Mouse (Mus musculus) C2C12 (cell line): ENCODE measurements at regions not wholly inside any gene's neighbourhood (a gene's known extent, or its start where the extent isn't known, plus 50 kb on each side); places are given as distances from the start of the nearest gene placed in this dataset.

Experiments
- H3K27me3 ChIP-seq: one replicate; pipeline ENCODE4 v1.6.1; 2011; ENCODE audit not compliant: control insufficient read depth, insufficient read depth, insufficient read length
- H3K36me3 ChIP-seq: one replicate; pipeline ENCODE4 v1.6.1; 2011; ENCODE audit not compliant: control insufficient read depth, insufficient read depth
- H3K4me3 ChIP-seq: one replicate; pipeline ENCODE4 v1.5.1; 2011; ENCODE audit warnings: mild to moderate bottlenecking, control low read depth; ENCODE audit not compliant: poor library complexity, insufficient read depth, severe bottlenecking
- H3K79me2 ChIP-seq: one replicate; pipeline ENCODE4 v1.6.1; 2011; ENCODE audit not compliant: control insufficient read depth, insufficient read depth
- H3K79me3 ChIP-seq: one replicate; pipeline ENCODE4 v1.6.1; 2011; ENCODE audit warnings: low read depth, control low read depth
- H3ac ChIP-seq: one replicate; pipeline ENCODE3; 2011; ENCODE audit warnings: low read depth; ENCODE audit not compliant: control insufficient read depth, insufficient read length
- CEBPB ChIP-seq: IDR thresholded peaks from one replicate; pipeline ENCODE4 v1.6.1; 2011; ENCODE audit warnings: low read depth, mild to moderate bottlenecking, control low read depth, moderate library complexity
- CTCF ChIP-seq: IDR thresholded peaks from one replicate; pipeline ENCODE4 v1.5.1; 2011; ENCODE audit not compliant: control insufficient read depth, insufficient read depth, insufficient read length
- FOSL1 ChIP-seq: IDR thresholded peaks from one replicate; pipeline ENCODE4 v1.8.0; 2011; ENCODE audit warnings: mild to moderate bottlenecking, low read length; ENCODE audit not compliant: poor library complexity, insufficient read depth, severe bottlenecking
- MAX ChIP-seq: IDR thresholded peaks from one replicate; pipeline ENCODE4 v1.6.1; 2011; ENCODE audit warnings: mild to moderate bottlenecking, control low read depth
- MYOD1 ChIP-seq: IDR thresholded peaks from one replicate; pipeline ENCODE4 v1.6.1; 2011; ENCODE audit warnings: low read depth; ENCODE audit not compliant: control insufficient read depth, insufficient read length
- MYOG ChIP-seq: IDR thresholded peaks from one replicate; pipeline ENCODE4 v1.6.1; 2011; ENCODE audit not compliant: control insufficient read depth, insufficient read length; ENCODE audit errors: extremely low read depth
- USF1 ChIP-seq: IDR thresholded peaks from one replicate; pipeline ENCODE4 v1.6.1; 2011; ENCODE audit warnings: low read depth, mild to moderate bottlenecking, control low read depth, moderate library complexity

DNA sequence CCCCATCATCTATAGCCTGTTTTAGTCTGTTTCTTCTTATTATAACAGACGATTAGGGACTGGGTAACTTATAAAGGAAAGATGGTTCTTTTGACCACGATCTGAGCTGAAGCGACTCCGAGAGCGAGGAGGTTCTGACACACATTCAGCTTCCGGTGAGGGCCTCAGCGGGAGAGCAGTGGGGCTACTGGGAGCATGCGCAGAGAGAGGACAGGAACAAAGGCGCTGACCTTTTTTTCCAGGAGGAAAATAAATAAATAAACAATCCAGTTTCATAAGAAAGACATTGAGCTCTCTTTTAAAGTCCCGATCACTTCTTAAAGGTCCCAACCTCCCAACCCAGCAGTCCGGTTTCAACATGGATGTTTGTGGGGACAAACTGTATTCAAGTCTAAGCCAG, 230.6 kb downstream of the Dact1 start:
- no peak for TF ChIP-seq USF1
- TF ChIP-seq MYOG, result no peak
- no peak for TF ChIP-seq CTCF
- TF ChIP-seq MYOD1, result no peak
- TF ChIP-seq FOSL1, result no peak
- no peak for TF ChIP-seq MAX
- no peak for TF ChIP-seq CEBPB
- Histone ChIP-seq H3K36me3 (no peaks in the 10 kb centered on the region), H3K79me2 (no peaks in the 10 kb centered on the region), H3K79me3 (no peaks in the 10 kb centered on the region), H3K27me3 (no peaks in the 10 kb centered on the region), H3ac (no peak overlapping the region), H3K4me3 (no peak overlapping the region)

DNA sequence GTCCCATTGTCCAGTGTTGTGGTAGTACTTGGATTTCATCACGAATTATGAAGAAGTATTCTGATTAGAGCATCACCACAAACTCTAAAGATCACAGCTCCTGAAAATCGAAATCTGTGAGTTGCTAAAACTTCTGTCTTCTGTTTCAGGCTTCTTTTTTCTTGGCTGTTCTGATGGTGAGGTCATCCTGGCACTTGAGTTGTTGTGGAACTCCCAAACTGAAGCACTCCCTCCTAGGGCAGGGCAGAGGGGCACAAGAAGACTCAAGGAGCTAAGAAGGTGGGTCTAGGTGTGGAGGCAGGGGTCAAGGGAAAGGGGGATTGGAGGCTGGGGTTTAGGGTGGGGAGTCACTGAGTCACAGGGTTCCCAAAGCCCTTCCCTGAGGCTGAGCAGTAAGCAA, 232.3 kb downstream of the Dact1 start:
- Histone ChIP-seq H3K27me3 (no peaks in the 10 kb centered on the region), H3K36me3 (no peaks in the 10 kb centered on the region), H3K79me3 (no peaks in the 10 kb centered on the region), H3ac (no peak overlapping the region), H3K79me2 (no peaks in the 10 kb centered on the region), H3K4me3 (no peak overlapping the region)
- no peak for TF ChIP-seq MYOD1
- TF ChIP-seq MAX, result no peak

DNA sequence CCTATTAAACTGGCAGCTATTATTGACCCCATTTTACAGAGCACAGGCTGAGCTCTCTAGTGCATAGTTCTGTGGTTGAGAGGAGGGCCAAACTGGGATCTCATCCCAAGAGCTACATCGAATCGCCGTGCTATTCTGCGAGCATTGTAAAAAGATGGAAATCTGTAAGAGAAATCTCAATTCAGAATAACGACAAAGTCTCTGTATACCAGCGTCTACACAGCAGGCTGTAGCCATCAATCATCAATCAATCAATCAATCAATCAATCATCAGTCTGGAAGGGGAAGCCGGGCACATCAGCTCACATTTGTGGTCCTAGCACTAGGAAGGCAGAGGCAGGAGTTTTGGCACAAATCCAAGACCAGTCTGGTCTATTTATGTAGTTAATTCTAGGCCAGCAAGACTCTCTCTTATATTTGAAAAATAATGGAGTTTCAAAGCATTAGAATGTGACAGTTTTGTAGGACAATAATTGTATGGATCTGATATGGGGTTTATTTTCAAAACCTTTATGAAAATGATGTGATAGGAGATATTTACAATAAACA, 234.0 kb downstream of the Dact1 start:
- no peak overlapping the region for H3K4me3 ChIP-seq
- no peaks in the 10 kb centered on the region for H3K36me3 ChIP-seq
- no peaks in the 10 kb centered on the region for H3K79me3 ChIP-seq
- no peak overlapping the region for H3ac ChIP-seq
- TF ChIP-seq USF1 (no peak), MYOD1 (no peak), FOSL1 (no peak), MYOG (no peak), CTCF (no peak), CEBPB (no peak), MAX (no peak)
- H3K79me2 ChIP-seq, result no peaks in the 10 kb centered on the region
- no peaks in the 10 kb centered on the region for H3K27me3 ChIP-seq

DNA sequence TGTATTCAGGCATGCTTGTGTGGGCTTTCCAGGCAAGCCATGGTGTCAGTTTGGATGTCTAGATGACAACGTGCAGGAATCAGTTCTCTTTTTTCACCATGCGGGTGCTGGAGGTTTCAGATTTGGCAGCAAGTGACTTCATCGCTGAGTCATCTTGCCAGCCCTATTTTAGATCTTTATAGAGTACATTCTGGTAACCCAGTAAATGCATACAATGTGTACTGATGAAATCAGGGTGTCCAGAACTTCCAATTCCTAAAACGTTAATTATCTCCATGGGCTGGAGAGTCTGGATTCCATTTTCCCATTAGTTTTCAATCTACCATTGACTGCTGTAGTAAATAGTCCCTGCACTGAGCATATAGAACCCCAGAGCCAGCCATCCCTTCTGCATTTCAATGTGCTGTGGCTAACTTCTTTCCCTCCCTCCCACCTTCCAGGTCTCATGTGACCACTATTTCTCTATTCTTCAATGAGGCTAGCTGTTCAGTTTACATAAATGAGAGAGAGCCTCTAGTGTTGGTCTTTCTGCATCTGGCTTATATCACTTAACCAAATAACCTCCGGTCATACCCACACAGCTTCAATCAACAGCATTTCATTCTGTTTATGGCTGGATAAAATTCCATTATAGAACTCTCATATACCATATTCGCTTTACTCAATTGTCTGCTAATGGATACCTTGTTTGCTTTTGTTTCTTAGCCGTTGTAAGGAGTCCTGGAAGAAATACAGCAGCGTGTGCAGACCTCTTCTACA, 234.9 kb downstream of the Dact1 start:
- Histone ChIP-seq H3K79me3 (no peaks in the 10 kb centered on the region), H3ac (no peak overlapping the region)
- TF ChIP-seq FOSL1, result peak; percentile 22
- no peak for TF ChIP-seq CEBPB

DNA sequence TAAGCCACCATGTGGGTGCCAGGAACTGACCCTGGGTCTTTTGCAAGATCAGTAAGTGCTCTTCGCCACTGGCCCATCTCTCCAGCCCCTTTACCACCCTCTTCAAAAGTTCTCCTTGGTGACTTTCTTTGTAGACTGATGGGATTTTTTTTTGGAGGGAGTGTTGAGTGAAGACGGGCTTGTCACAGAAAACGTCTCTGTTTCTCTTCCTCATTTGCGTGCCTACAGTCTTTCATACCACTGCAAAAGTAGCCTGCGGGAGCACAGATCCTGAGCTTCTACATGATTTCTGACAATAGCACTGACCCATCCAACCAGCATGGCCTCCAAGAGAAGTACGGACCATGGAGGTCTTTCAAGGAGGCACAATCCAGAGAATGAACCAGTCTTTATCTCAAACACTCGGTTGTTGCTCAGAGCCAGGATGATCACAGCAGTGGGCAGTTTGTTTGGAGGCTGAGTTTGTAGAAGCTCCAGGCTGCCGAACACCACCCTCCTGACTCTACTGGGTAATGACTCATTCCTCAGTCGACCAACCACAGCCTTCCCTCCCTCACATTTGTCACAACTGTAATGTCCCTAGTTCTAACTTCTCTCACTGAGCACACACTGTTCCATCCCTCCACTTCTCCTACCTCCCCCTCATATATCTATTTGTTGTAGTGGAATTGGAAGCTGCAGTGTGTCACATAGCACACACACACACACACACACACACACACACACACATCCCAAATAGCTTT, 237.0 kb downstream of the Dact1 start:
- Histone ChIP-seq H3ac (no peak overlapping the region), H3K79me2 (no peaks in the 10 kb centered on the region), H3K27me3 (no peaks in the 10 kb centered on the region), H3K36me3 (no peaks in the 10 kb centered on the region), H3K4me3 (no peak overlapping the region), H3K79me3 (no peaks in the 10 kb centered on the region)
- TF ChIP-seq CEBPB (no peak), MAX (no peak), USF1 (no peak), MYOG (no peak), CTCF (no peak), FOSL1 (no peak), MYOD1 (no peak)

More for the DNA sequence above, 234.9 kb downstream of the Dact1 start:
- H3K79me2 ChIP-seq, result no peaks in the 10 kb centered on the region
- no peak overlapping the region for H3K4me3 ChIP-seq
- no peaks in the 10 kb centered on the region for H3K27me3 ChIP-seq
- no peaks in the 10 kb centered on the region for H3K36me3 ChIP-seq

DNA sequence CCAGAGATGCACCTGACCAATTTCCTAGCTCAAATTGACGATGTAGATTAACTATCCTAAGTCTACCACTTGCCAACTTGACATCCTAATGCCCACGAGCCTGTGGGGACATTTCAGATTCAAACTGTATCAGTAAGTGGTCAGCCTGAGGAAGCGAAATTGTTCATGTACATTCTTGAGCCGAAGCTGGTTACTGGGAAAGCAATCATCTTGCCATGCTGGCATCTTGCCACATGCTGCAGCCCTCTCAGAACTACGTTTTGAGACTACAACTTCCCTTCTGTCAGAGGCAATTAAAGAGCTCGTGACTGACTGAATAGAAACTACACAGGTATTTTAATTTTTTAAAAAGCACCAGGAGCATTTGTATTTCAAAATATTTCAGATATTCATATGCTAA, 239.7 kb downstream of the Dact1 start:
- H3ac ChIP-seq, result no peak overlapping the region
- TF ChIP-seq CTCF (no peak), MAX (no peak), MYOG (no peak), MYOD1 (no peak), USF1 (no peak), CEBPB (no peak), FOSL1 (no peak)
- H3K4me3 ChIP-seq, result no peak overlapping the region
- no peaks in the 10 kb centered on the region for H3K79me2 ChIP-seq
- no peaks in the 10 kb centered on the region for H3K27me3 ChIP-seq
- no peaks in the 10 kb centered on the region for H3K36me3 ChIP-seq
- H3K79me3 ChIP-seq, result no peaks in the 10 kb centered on the region
